Mouse (Mus musculus) olfactory bulb, adult 2 months (tissue): ENCODE data around the gene Clstn3.

ENCODE experiments used
- CTCF ChIP-seq: fragments of 200-500 bp; IDR thresholded peaks from 2 replicates; pipeline ENCODE4 v1.5.1; 2012; ENCODE audit warnings: low read depth, mild to moderate bottlenecking, low read length, moderate library complexity; ENCODE audit not compliant: insufficient read depth
- POLR2A ChIP-seq: fragments of 200-500 bp; IDR thresholded peaks from 2 replicates; pipeline ENCODE4 v1.6.1; 2012; ENCODE audit warnings: mild to moderate bottlenecking, low read depth, low read length, moderate library complexity; ENCODE audit not compliant: insufficient read depth

- TF ChIP-seq CTCF (no peak), POLR2A (no peak)
Measured at GRCm38 (mm10) chr6:124426604-124427003, 38.0 kb downstream of the Clstn3 start.
